Mouse (Mus musculus) heart, embryonic 11.5 days (tissue): ENCODE results near the gene Gm21915. TPM values are rescaled to one million over a fixed set of nuclear protein-coding genes. Genes with fewer than 3 reads are reported as not detected.

Experiments
- ATAC-seq: fragments of 200-750 bp; cut with Nextera tagmentation; replicated peaks from 2 replicates; pipeline ENCODE4 v1.8.0; 2017; ENCODE audit warnings: moderate library complexity; ENCODE audit not compliant: insufficient number of reproducible peaks, low FRiP score, low TSS enrichment
- H3K27ac ChIP-seq: fragments of 300-500 bp; sonication (generic); 2 replicates; pipeline ENCODE4 v1.5.1; 2014; ENCODE audit warnings: mild to moderate bottlenecking, low read depth, low read length
- H3K27me3 ChIP-seq: fragments of 300-500 bp; sonication (generic); 2 replicates; pipeline ENCODE4 v1.6.1; 2014; ENCODE audit warnings: mild to moderate bottlenecking, low read length, mixed read lengths; ENCODE audit not compliant: control insufficient read depth, insufficient read depth
- H3K36me3 ChIP-seq: fragments of 300-500 bp; sonication (generic); 2 replicates; pipeline ENCODE4 v1.6.1; 2014; ENCODE audit warnings: mild to moderate bottlenecking, low read length, moderate library complexity, mixed read lengths; ENCODE audit not compliant: control insufficient read depth, insufficient read depth
- H3K4me1 ChIP-seq: fragments of 300-500 bp; sonication (generic); 2 replicates; pipeline ENCODE4 v1.6.1; 2014; ENCODE audit warnings: low read length; ENCODE audit not compliant: control insufficient read depth, insufficient read depth
- H3K4me2 ChIP-seq: fragments of 300-500 bp; sonication (generic); 2 replicates; pipeline ENCODE4 v1.6.1; 2014; ENCODE audit warnings: mild to moderate bottlenecking, moderate library complexity
- H3K4me3 ChIP-seq: fragments of 300-500 bp; sonication (generic); 2 replicates; pipeline ENCODE4 v1.5.1; 2014; ENCODE audit warnings: low read depth, low read length
- H3K9ac ChIP-seq: fragments of 300-500 bp; sonication (generic); 2 replicates; pipeline ENCODE4 v1.6.1; 2014; ENCODE audit warnings: mild to moderate bottlenecking, low read depth, low read length, moderate library complexity
- H3K9me3 ChIP-seq: fragments of 300-500 bp; sonication (generic); replicated peaks from 2 replicates; pipeline ENCODE4 v1.6.1; 2016; ENCODE audit warnings: low read length; ENCODE audit not compliant: control insufficient read depth
- WGBS: fragments of 180-500 bp; shearing (Covaris S2); extraction: QIAGEN DNeasy Blood & Tissue Kit; methylation state at CpG from one replicate; pipeline ENCODE4 v1.1.7; 2014; ENCODE audit not compliant: insufficient replicate concordance; 5-methylcytosine and 5-hydroxymethylcytosine counted together
- polyA plus RNA-seq: library from polyadenylated mRNA; unstranded; fragments of >200 nt; fragmentation: Nextera tagmentation; extraction: Ambion mirVana; gene quantifications from 2 replicates; pipeline ENCODE4 v1.2.1, GENCODE M21; 2014

Gene Gm21915
- polyA plus RNA-seq, 1 experiment from 2014 or later = not detected

DNA sequence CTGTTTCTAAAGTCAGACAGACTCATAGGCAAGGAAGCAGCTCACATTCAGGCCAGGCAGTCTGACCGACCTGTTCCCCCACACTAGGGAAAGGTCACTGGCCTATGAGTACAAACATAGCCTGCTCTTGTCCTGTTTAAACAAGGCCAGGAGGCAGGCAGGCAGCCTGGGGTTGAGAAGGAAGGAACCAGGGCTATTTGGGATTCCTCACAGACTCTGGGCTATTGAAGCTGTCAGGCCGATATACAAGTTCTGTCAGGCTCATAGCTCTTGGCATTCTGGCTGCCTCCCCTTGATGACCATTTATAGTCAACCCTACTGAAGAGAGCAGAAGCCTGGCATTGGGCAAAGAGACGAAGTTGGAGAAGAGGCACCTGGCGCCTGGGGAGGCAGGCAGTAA is 41.2 kb downstream of the Gm21915 start:
- H3K9me3 ChIP-seq = no peaks in the 10 kb centered on the region
- no peak overlapping the region for H3K4me3 ChIP-seq
- peak overlapping the region; percentile 52; the same call in 1 of the 2 replicates for H3K27ac ChIP-seq
- H3K9ac ChIP-seq = no peak overlapping the region
- no peaks in the 10 kb centered on the region for H3K36me3 ChIP-seq
- H3K27me3 ChIP-seq = no peaks in the 10 kb centered on the region
- H3K4me2 ChIP-seq = no peak overlapping the region
- no peaks in the 10 kb centered on the region for H3K4me1 ChIP-seq
- 45% methylated on average over 4 of the region's 4 CpGs for WGBS
- no peak for ATAC-seq

DNA sequence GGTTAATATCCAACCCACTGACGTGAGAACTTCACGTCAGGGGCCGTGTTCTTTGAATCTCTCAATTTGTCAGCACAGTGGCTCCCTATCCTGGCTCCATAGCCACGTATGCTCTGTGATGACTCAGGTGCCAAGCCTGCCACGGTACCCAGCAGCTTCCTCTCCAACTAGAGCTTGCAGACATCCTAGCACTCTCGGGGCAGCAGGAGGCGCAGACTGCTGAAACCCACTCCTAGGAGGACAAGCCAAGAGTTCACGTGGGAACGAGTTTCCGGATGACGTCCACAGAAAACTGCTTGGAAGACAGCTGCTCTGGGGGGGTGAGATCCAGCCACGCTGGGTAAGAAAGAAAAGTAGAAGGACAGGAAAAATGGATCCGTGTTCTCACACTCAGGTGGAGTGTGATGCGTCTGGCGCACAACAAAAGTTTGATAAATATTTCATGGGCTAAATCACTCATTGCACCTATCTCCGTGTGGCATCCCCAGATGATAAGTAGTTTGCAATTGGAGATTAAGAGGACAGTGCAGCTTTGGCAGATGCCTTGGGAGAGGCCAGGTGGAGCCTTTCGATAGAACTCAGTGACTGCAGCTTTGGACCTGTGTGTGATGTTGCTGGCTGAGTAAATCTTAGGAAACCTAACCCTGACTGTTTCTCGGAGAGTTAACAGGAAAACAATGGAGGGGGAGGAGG is 46.9 kb downstream of the Gm21915 start:
- no peak overlapping the region for H3K4me3 ChIP-seq
- H3K36me3 ChIP-seq = no peaks in the 10 kb centered on the region
- no peak for ATAC-seq
- 65% methylated on average over 18 of the region's 18 CpGs for WGBS
- H3K27me3 ChIP-seq = no peaks in the 10 kb centered on the region
- no peaks in the 10 kb centered on the region for H3K9me3 ChIP-seq
- no peak overlapping the region for H3K4me2 ChIP-seq
- H3K4me1 ChIP-seq = peaks cover 5% of the 10 kb centered on the region; the same call in 1 of the 2 replicates
- H3K9ac ChIP-seq = no peak overlapping the region
- H3K27ac ChIP-seq = no peak overlapping the region

GRCm38 (mm10) chr9:40717875-40718185 is 47.4 kb downstream of the Gm21915 start:
- H3K27ac ChIP-seq = no peak overlapping the region
- no peaks in the 10 kb centered on the region for H3K9me3 ChIP-seq
- no peak overlapping the region for H3K4me3 ChIP-seq
- no peak overlapping the region for H3K4me2 ChIP-seq
- no peaks in the 10 kb centered on the region for H3K27me3 ChIP-seq
- H3K9ac ChIP-seq = no peak overlapping the region
- WGBS = 30% methylated on average over 7 of the region's 7 CpGs
- peaks cover 9% of the 10 kb centered on the region for H3K4me1 ChIP-seq
- ATAC-seq = no peak
- no peaks in the 10 kb centered on the region for H3K36me3 ChIP-seq

Other genes with a start within 250 kb of the Gm21915 start
- gene Gramd1b, start 139.2 kb upstream of the Gm21915 start, polyA plus RNA-seq = 6.1 and 8.5 TPM in 2 replicates
- 13.5 and 15.3 TPM in 2 replicates for gene Clmp, start 15.3 kb downstream of the Gm21915 start, polyA plus RNA-seq
- 2,531 and 2,677 TPM in 2 replicates for gene Hspa8, start 130.4 kb downstream of the Gm21915 start, polyA plus RNA-seq
- not detected in 2 replicates for gene Bsx, start 203.5 kb downstream of the Gm21915 start, polyA plus RNA-seq